Mouse (Mus musculus): ENCODE results near the gene Zfp82. TPM values are rescaled to one million over a fixed set of nuclear protein-coding genes. Genes with fewer than 3 reads are reported as not detected.

The Zfp82 gene
- total RNA-seq, 2 experiments from 2014 or later, result 0.98 to 1.1 TPM

Small RNA genes within 50 kb of the gene (microRNA-seq; reads per million reads assigned to microRNA genes)
- 0 reads per million in 2 experiments for gene Gm23368

Other genes with a start within 250 kb of the Zfp82 start
- under 1 TPM; 0.37 to 0.48 TPM for gene Zfp940, start 219.2 kb downstream of the Zfp82 start, total RNA-seq (2021)
- gene Zfp420, start 212.9 kb downstream of the Zfp82 start, total RNA-seq (2021), result 1 to 10 TPM; 3.1 to 3.8 TPM
- 10 to 100 TPM; 10.0 to 11.2 TPM for gene Zfp27, start 166.3 kb downstream of the Zfp82 start, total RNA-seq (2021)
- gene Zfp383, start 164.7 kb downstream of the Zfp82 start, total RNA-seq (2021), result 10 to 100 TPM in 1 of 2 experiments, 1 to 10 TPM in 1; 7.6 to 10.3 TPM
- gene Zfp74, start 118.8 kb downstream of the Zfp82 start, total RNA-seq (2021), result 1 to 10 TPM; 8.3 to 8.9 TPM
- gene Zfp568, start 88.9 kb downstream of the Zfp82 start, total RNA-seq (2021), result 10 to 100 TPM; 46.7 to 53.1 TPM
- gene Zfp14, start 21.5 kb downstream of the Zfp82 start, total RNA-seq (2021), result 1 to 10 TPM; 1.6 to 2.6 TPM
- gene Gm26920, start 17.5 kb upstream of the Zfp82 start, total RNA-seq (2021), result under 1 TPM in 1 of 2 experiments, not detected in 1; 0.62 TPM
- gene Zfp566, start 17.6 kb upstream of the Zfp82 start, total RNA-seq (2021), result 1 to 10 TPM; 1.3 to 2.3 TPM
- 10 to 100 TPM; 44.8 to 53.3 TPM for gene Zfp260, start 21.9 kb upstream of the Zfp82 start, total RNA-seq (2021)
- 1 to 10 TPM; 4.5 to 6.5 TPM for gene Zfp382, start 49.0 kb upstream of the Zfp82 start, total RNA-seq (2021)
- gene Zfp146, start 96.8 kb upstream of the Zfp82 start, total RNA-seq (2021), result 10 to 100 TPM; 39.0 to 42.5 TPM
- 1,000 to 10,000 TPM; 1,192 to 1,277 TPM for gene Cox7a1, start 111.2 kb upstream of the Zfp82 start, total RNA-seq (2021)
- 100 to 1,000 TPM; 303 to 326 TPM for gene Capns1, start 125.9 kb upstream of the Zfp82 start, total RNA-seq (2021)
- 10 to 100 TPM; 55.5 to 60.7 TPM for gene Polr2i, start 159.0 kb upstream of the Zfp82 start, total RNA-seq (2021)
- 10 to 100 TPM; 68.5 to 76.1 TPM for gene Tbcb, start 159.4 kb upstream of the Zfp82 start, total RNA-seq (2021)
- gene Ovol3, start 162.8 kb upstream of the Zfp82 start, total RNA-seq (2021), result not detected
- gene Thap8, start 207.2 kb upstream of the Zfp82 start, total RNA-seq (2021), result under 1 TPM; 0.20 to 0.26 TPM
- gene Wdr62, start 207.5 kb upstream of the Zfp82 start, total RNA-seq (2021), result 1 to 10 TPM; 5.4 to 5.7 TPM
- gene Clip3, start 218.8 kb upstream of the Zfp82 start, total RNA-seq (2021), result 10 to 100 TPM; 14.0 TPM
- 10 to 100 TPM; 26.0 to 27.4 TPM for gene Alkbh6, start 235.8 kb upstream of the Zfp82 start, total RNA-seq (2021)
- under 1 TPM; 0.86 to 0.87 TPM for gene Syne4, start 241.9 kb upstream of the Zfp82 start, total RNA-seq (2021)
- 1 to 10 TPM in 1 of 2 experiments, under 1 TPM in 1; 0.87 to 1.0 TPM for gene E130208F15Rik, start 248.8 kb upstream of the Zfp82 start, total RNA-seq (2021)

All from heart, postnatal 10 days (tissue).